Mouse (Mus musculus): ENCODE data around the gene Btg1. TPM values are rescaled to one million over a fixed set of nuclear protein-coding genes. Genes with fewer than 3 reads are reported as not detected.

Btg1 gene
- polyA plus RNA-seq, 1 experiment: 35.5 TPM

DNA sequence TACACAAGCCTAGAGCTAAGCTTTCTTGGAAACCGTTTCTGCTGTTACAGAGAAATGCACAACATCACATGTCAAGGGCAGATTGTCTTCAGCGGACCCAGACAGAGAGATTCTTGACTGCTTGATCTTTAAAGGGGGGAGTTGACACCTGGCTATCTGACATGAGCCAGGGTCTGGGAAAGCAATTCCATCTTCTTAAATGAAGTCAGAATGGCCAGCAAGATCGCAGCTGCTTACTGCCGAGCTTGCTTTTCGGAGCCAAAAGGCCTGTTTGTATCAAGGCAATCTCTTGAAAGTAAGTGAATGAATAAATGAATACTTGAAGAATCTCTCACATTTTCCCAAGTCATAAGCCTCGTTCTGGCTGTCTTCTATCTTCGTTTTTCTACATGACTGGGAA is 36.6 kb upstream of the Btg1 start:
- 80% methylated on average over 7 of the region's 7 CpGs for WGBS

GRCm38 (mm10) chr10:96581232-96581631 is 35.6 kb upstream of the Btg1 start:
- no peak overlapping the region for H3K27ac ChIP-seq (ENCODE audit: insufficient read depth, low read depth, low read length)
- no peaks in the 10 kb centered on the region for H3K27me3 ChIP-seq (replicated peaks; ENCODE audit: control insufficient read depth, insufficient read depth, low read length)
- H3K4me1 ChIP-seq (ENCODE audit: control insufficient read depth, insufficient read depth, low read length): no peaks in the 10 kb centered on the region
- no peak overlapping the region for H3K4me3 ChIP-seq (ENCODE audit: insufficient read depth, low read depth, low read length)
- 44% methylated on average over 6 of the region's 6 CpGs for WGBS
- DNase-seq: no peak
- no peaks in the 10 kb centered on the region for H3K36me3 ChIP-seq (ENCODE audit: control insufficient read depth, insufficient read depth, low read length)
- TF ChIP-seq CTCF (conservative IDR thresholded peaks at IDR 0.05; ENCODE audit: insufficient read depth, insufficient read length, low read depth, low read length): no peak
- TF ChIP-seq POLR2A (IDR thresholded peaks at IDR 0.05; ENCODE audit: low read depth, low read length): no peak

More for the DNA sequence above, 36.6 kb upstream of the Btg1 start:
- no peak for DNase-seq
- Histone ChIP-seq H3K27ac (ENCODE audit: insufficient read depth, low read depth, low read length) (no peak overlapping the region), H3K4me3 (ENCODE audit: insufficient read depth, low read depth, low read length) (no peak overlapping the region), H3K36me3 (ENCODE audit: control insufficient read depth, insufficient read depth, low read length) (no peaks in the 10 kb centered on the region), H3K27me3 (replicated peaks; ENCODE audit: control insufficient read depth, insufficient read depth, low read length) (no peaks in the 10 kb centered on the region), H3K4me1 (ENCODE audit: control insufficient read depth, insufficient read depth, low read length) (no peaks in the 10 kb centered on the region)
- TF ChIP-seq CTCF (conservative IDR thresholded peaks at IDR 0.05; ENCODE audit: insufficient read depth, insufficient read length, low read depth, low read length) (no peak), POLR2A (IDR thresholded peaks at IDR 0.05; ENCODE audit: low read depth, low read length) (no peak)

GRCm38 (mm10) chr10:96586191-96586880 is 30.5 kb upstream of the Btg1 start:
- TF ChIP-seq CTCF (conservative IDR thresholded peaks at IDR 0.05; ENCODE audit: insufficient read depth, insufficient read length, low read depth, low read length) (no peak), POLR2A (IDR thresholded peaks at IDR 0.05; ENCODE audit: low read depth, low read length) (no peak)
- DNase-seq: no peak

GRCm38 (mm10) chr10:96586881-96587217 is 30.0 kb upstream of the Btg1 start:
- no peaks in the 10 kb centered on the region for H3K4me1 ChIP-seq (ENCODE audit: control insufficient read depth, insufficient read depth, low read length)
- H3K27ac ChIP-seq (ENCODE audit: insufficient read depth, low read depth, low read length): no peak overlapping the region
- no peak overlapping the region for H3K4me3 ChIP-seq (ENCODE audit: insufficient read depth, low read depth, low read length)
- TF ChIP-seq CTCF (conservative IDR thresholded peaks at IDR 0.05; ENCODE audit: insufficient read depth, insufficient read length, low read depth, low read length) (no peak), POLR2A (IDR thresholded peaks at IDR 0.05; ENCODE audit: low read depth, low read length) (no peak)
- no peak for DNase-seq
- H3K27me3 ChIP-seq (replicated peaks; ENCODE audit: control insufficient read depth, insufficient read depth, low read length): no peaks in the 10 kb centered on the region
- H3K36me3 ChIP-seq (ENCODE audit: control insufficient read depth, insufficient read depth, low read length): no peaks in the 10 kb centered on the region
- 88% methylated on average over 4 of the region's 4 CpGs for WGBS

More at GRCm38 (mm10) chr10:96586191-96586880, 30.5 kb upstream of the Btg1 start:
- no peak overlapping the region for H3K27ac ChIP-seq (ENCODE audit: insufficient read depth, low read depth, low read length)
- H3K4me3 ChIP-seq (ENCODE audit: insufficient read depth, low read depth, low read length): no peak overlapping the region
- no peaks in the 10 kb centered on the region for H3K36me3 ChIP-seq (ENCODE audit: control insufficient read depth, insufficient read depth, low read length)
- H3K27me3 ChIP-seq (replicated peaks; ENCODE audit: control insufficient read depth, insufficient read depth, low read length): no peaks in the 10 kb centered on the region
- H3K4me1 ChIP-seq (ENCODE audit: control insufficient read depth, insufficient read depth, low read length): no peaks in the 10 kb centered on the region
- WGBS: 90% methylated on average over 4 of the region's 4 CpGs

- TF ChIP-seq CTCF (conservative IDR thresholded peaks at IDR 0.05; ENCODE audit: insufficient read depth, insufficient read length, low read depth, low read length) (no peak), POLR2A (IDR thresholded peaks at IDR 0.05; ENCODE audit: low read depth, low read length) (no peak)
- no peaks in the 10 kb centered on the region for H3K4me1 ChIP-seq (ENCODE audit: control insufficient read depth, insufficient read depth, low read length)
- no peak overlapping the region for H3K4me3 ChIP-seq (ENCODE audit: insufficient read depth, low read depth, low read length)
- H3K27ac ChIP-seq (ENCODE audit: insufficient read depth, low read depth, low read length): no peak overlapping the region
- no peaks in the 10 kb centered on the region for H3K27me3 ChIP-seq (replicated peaks; ENCODE audit: control insufficient read depth, insufficient read depth, low read length)
- 49% methylated on average over 6 of the region's 6 CpGs for WGBS
- no peaks in the 10 kb centered on the region for H3K36me3 ChIP-seq (ENCODE audit: control insufficient read depth, insufficient read depth, low read length)
- DNase-seq: no peak
Observed at GRCm38 (mm10) chr10:96588233-96588632, 28.6 kb upstream of the Btg1 start.

DNA sequence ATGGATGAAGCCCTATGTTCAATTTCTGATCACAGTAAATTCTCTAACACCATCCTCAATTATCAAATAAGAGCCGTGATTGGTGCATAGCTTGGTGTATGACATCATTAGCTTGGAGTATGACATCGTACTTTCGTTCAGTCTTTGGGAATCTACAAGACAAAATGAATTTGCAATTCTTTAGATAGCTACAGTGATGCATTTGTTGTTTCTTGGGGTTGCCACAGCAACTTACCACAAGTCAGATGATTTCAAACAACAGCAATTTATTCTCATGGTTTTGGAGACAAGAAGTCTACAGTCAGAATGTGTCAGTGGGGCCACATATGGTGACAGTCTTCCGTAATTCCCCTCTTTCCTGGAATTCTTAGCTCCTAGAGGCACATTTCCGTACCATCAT is 27.0 kb upstream of the Btg1 start:
- H3K36me3 ChIP-seq (ENCODE audit: control insufficient read depth, insufficient read depth, low read length): no peaks in the 10 kb centered on the region
- TF ChIP-seq POLR2A (IDR thresholded peaks at IDR 0.05; ENCODE audit: low read depth, low read length) (no peak), CTCF (conservative IDR thresholded peaks at IDR 0.05; ENCODE audit: insufficient read depth, insufficient read length, low read depth, low read length) (no peak)
- no peaks in the 10 kb centered on the region for H3K27me3 ChIP-seq (replicated peaks; ENCODE audit: control insufficient read depth, insufficient read depth, low read length)
- DNase-seq: no peak
- no peaks in the 10 kb centered on the region for H3K4me1 ChIP-seq (ENCODE audit: control insufficient read depth, insufficient read depth, low read length)
- 95% methylated on average over 5 of the region's 5 CpGs for WGBS
- no peak overlapping the region for H3K27ac ChIP-seq (ENCODE audit: insufficient read depth, low read depth, low read length)
- no peak overlapping the region for H3K4me3 ChIP-seq (ENCODE audit: insufficient read depth, low read depth, low read length)

DNA sequence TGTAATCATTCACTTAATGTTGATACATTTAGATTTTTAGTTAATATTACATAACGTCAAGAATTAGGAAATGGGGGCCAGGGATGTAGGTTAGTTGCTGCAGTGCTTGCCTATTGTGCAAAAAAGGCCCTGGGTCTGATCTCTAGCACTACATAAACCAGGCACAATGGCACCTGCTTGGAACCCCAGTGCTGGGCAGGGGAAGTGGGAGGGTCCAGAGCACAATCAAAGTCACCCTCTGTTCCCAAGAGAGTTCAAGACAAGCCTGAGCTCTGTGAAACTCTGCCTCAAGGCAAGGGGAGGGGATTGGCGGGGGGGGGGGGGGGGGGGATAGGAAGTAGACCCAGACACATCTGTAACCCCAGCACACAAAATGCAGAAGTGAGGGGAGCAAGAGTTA is 24.7 kb upstream of the Btg1 start:
- no peak overlapping the region for H3K27ac ChIP-seq (ENCODE audit: insufficient read depth, low read depth, low read length)
- no peaks in the 10 kb centered on the region for H3K4me1 ChIP-seq (ENCODE audit: control insufficient read depth, insufficient read depth, low read length)
- TF ChIP-seq POLR2A (IDR thresholded peaks at IDR 0.05; ENCODE audit: low read depth, low read length) (no peak), CTCF (conservative IDR thresholded peaks at IDR 0.05; ENCODE audit: insufficient read depth, insufficient read length, low read depth, low read length) (no peak)
- H3K4me3 ChIP-seq (ENCODE audit: insufficient read depth, low read depth, low read length): no peak overlapping the region
- WGBS: 60% methylated on average over 2 of the region's 2 CpGs
- DNase-seq: no peak
- no peaks in the 10 kb centered on the region for H3K27me3 ChIP-seq (replicated peaks; ENCODE audit: control insufficient read depth, insufficient read depth, low read length)
- H3K36me3 ChIP-seq (ENCODE audit: control insufficient read depth, insufficient read depth, low read length): no peaks in the 10 kb centered on the region
